Mouse (Mus musculus) CH12.LX (cell line): ENCODE measurements at regions not wholly inside any gene's neighbourhood (a gene's known extent, or its start where the extent isn't known, plus 50 kb on each side); places are given as distances from the start of the nearest gene placed in this dataset.
A peak's percentile ranks its signal among the peaks of the same experiment; 100 is the strongest.

Experiments used
- DNase-seq: peaks from one replicate; pipeline ENCODE4 v3.0.0-alpha.2; 2013; ENCODE audit errors: extremely low read depth
- H3K27ac ChIP-seq: 2 replicates; pipeline ENCODE4 v1.5.1; 2012; ENCODE audit warnings: low read depth, mild to moderate bottlenecking, control low read depth, moderate library complexity; ENCODE audit not compliant: insufficient read depth
- H3K27me3 ChIP-seq: replicated peaks from 2 replicates; pipeline ENCODE3; 2012; ENCODE audit warnings: inconsistent platforms
- H3K36me3 ChIP-seq, 2 experiments: replicated peaks in 1 of 2; 2 replicates each; pipeline versions ENCODE3 to v1.6.1; 2012; ENCODE audit warnings: inconsistent platforms in 1 of 2, low read length in 1 of 2, mild to moderate bottlenecking in 1 of 2, mixed read lengths in 1 of 2, moderate library complexity in 1 of 2; ENCODE audit not compliant: control insufficient read depth in 1 of 2, insufficient read depth in 1 of 2
- H3K4me1 ChIP-seq, 2 experiments: 2 replicates each; pipeline ENCODE4 v1.6.1; 2012; ENCODE audit warnings: inconsistent platforms in 1 of 2, moderate library complexity in 1 of 2; ENCODE audit not compliant: insufficient read depth in 2 of 2, control insufficient read depth in 1 of 2
- H3K4me2 ChIP-seq: 2 replicates; pipeline ENCODE4 v1.6.1; 2012; ENCODE audit warnings: low read depth, mild to moderate bottlenecking, control low read depth; ENCODE audit not compliant: poor library complexity, insufficient read depth, severe bottlenecking
- H3K4me3 ChIP-seq, 3 experiments: fragments of 150-350 bp in 1 of 3; sonication (generic) in 1 of 3; replicated peaks in 1 of 3; 2 replicates each; pipeline versions ENCODE3 to v1.5.1; 2011 to 2012; ENCODE audit warnings: low read depth in 2 of 3, low read length in 2 of 3, mild to moderate bottlenecking in 2 of 3, moderate library complexity in 2 of 3, control low read depth in 1 of 3, improper control_type of control experiment in 1 of 3, inconsistent platforms in 1 of 3, mixed read lengths in 1 of 3; ENCODE audit not compliant: poor library complexity in 1 of 3
- H3K79me2 ChIP-seq: replicated peaks from 2 replicates; pipeline ENCODE4 v1.6.1; 2012; ENCODE audit warnings: mild to moderate bottlenecking, moderate library complexity; ENCODE audit not compliant: control insufficient read depth, poor library complexity, insufficient read depth, severe bottlenecking; ENCODE audit errors: extremely low read depth
- H3K9ac ChIP-seq: 2 replicates; pipeline ENCODE4 v1.6.1; 2012; ENCODE audit warnings: low read depth, mild to moderate bottlenecking, control low read depth, moderate library complexity; ENCODE audit not compliant: insufficient read depth
- H3K9me3 ChIP-seq: replicated peaks from 2 replicates; pipeline ENCODE3; 2012; ENCODE audit warnings: low read length, inconsistent platforms, mixed read lengths
- BHLHE40 ChIP-seq: IDR thresholded peaks from 2 replicates; pipeline ENCODE4 v1.6.1; 2011; ENCODE audit warnings: mild to moderate bottlenecking, low read depth, low read length, improper control_type of control experiment
- CHD1 ChIP-seq: IDR thresholded peaks from 2 replicates; pipeline ENCODE4 v1.6.1; 2012; ENCODE audit warnings: low read depth, low read length, improper control_type of control experiment, inconsistent platforms
- CTCF ChIP-seq, 2 experiments: IDR thresholded peaks in 1 of 2; conservative IDR thresholded peaks in 1 of 2; 2 replicates each; pipeline ENCODE4 v1.5.1; 2011 to 2012; ENCODE audit warnings: low read depth in 2 of 2, low read length in 2 of 2, improper control_type of control experiment in 1 of 2, inconsistent platforms in 1 of 2, mild to moderate bottlenecking in 1 of 2, moderate library complexity in 1 of 2
- ELF1 ChIP-seq: IDR thresholded peaks from 2 replicates; pipeline ENCODE4 v1.6.1; 2014; ENCODE audit warnings: low read depth, mild to moderate bottlenecking, inconsistent platforms, low read length, improper control_type of control experiment
- EP300 ChIP-seq: IDR thresholded peaks from 2 replicates; pipeline ENCODE4 v1.6.1; 2011; ENCODE audit warnings: low read length, improper control_type of control experiment
- GABPA ChIP-seq: IDR thresholded peaks from 2 replicates; pipeline ENCODE4 v1.6.1; 2012; ENCODE audit warnings: low read depth, low read length, improper control_type of control experiment, inconsistent platforms; ENCODE audit not compliant: insufficient replicate concordance
- MAFK ChIP-seq: IDR thresholded peaks from 2 replicates; pipeline ENCODE4 v1.6.1; 2011; ENCODE audit warnings: low read length, improper control_type of control experiment; ENCODE audit not compliant: insufficient replicate concordance
- MAX ChIP-seq: IDR thresholded peaks from 2 replicates; pipeline ENCODE4 v1.6.1; 2011; ENCODE audit warnings: low read length, improper control_type of control experiment
- MAZ ChIP-seq: IDR thresholded peaks from 2 replicates; pipeline ENCODE4 v1.6.1; 2012; ENCODE audit warnings: low read depth, mild to moderate bottlenecking, inconsistent platforms, low read length, improper control_type of control experiment, moderate library complexity
- MYC ChIP-seq: IDR thresholded peaks from 2 replicates; pipeline ENCODE4 v1.6.1; 2011; ENCODE audit warnings: low read depth, mild to moderate bottlenecking, improper control_type of control experiment, low read length
- NRF1 ChIP-seq: IDR thresholded peaks from 2 replicates; pipeline ENCODE4 v1.6.1; 2014; ENCODE audit warnings: low read depth, mild to moderate bottlenecking, inconsistent platforms, low read length, improper control_type of control experiment, moderate library complexity
- PAX5 ChIP-seq: IDR thresholded peaks from 2 replicates; pipeline ENCODE4 v1.6.1; 2012; ENCODE audit warnings: low read length, inconsistent platforms, mixed read lengths
- POLR2A ChIP-seq: IDR thresholded peaks from 2 replicates; pipeline ENCODE4 v1.6.1; 2011; ENCODE audit warnings: low read depth, mild to moderate bottlenecking, improper control_type of control experiment, low read length
- POLR2AphosphoS2 ChIP-seq: IDR thresholded peaks from 2 replicates; pipeline ENCODE4 v1.6.1; 2011; ENCODE audit warnings: low read depth, low read length, improper control_type of control experiment
- RAD21 ChIP-seq: IDR thresholded peaks from 2 replicates; pipeline ENCODE4 v1.6.1; 2011; ENCODE audit warnings: low read depth, mild to moderate bottlenecking, low read length, improper control_type of control experiment, moderate library complexity
- RCOR1 ChIP-seq: conservative IDR thresholded peaks from 2 replicates; pipeline ENCODE4 v1.6.1; 2012; ENCODE audit warnings: low read depth, mild to moderate bottlenecking, inconsistent platforms, low read length, improper control_type of control experiment
- SIN3A ChIP-seq: IDR thresholded peaks from 2 replicates; pipeline ENCODE4 v1.6.1; 2012; ENCODE audit warnings: low read length, improper control_type of control experiment, inconsistent platforms
- SMC3 ChIP-seq: IDR thresholded peaks from 2 replicates; pipeline ENCODE4 v1.6.1; 2011; ENCODE audit warnings: low read depth, low read length, improper control_type of control experiment
- TBP ChIP-seq: conservative IDR thresholded peaks from 2 replicates; pipeline ENCODE4 v1.6.1; 2011; ENCODE audit warnings: low read depth, low read length, improper control_type of control experiment
- USF1 ChIP-seq: IDR thresholded peaks from 2 replicates; pipeline ENCODE4 v1.6.1; 2014; ENCODE audit warnings: low read depth, mild to moderate bottlenecking, inconsistent platforms, low read length, improper control_type of control experiment
- ZKSCAN1 ChIP-seq: IDR thresholded peaks from 2 replicates; pipeline ENCODE4 v1.6.1; 2012; ENCODE audit warnings: low read depth, inconsistent platforms, low read length, improper control_type of control experiment, borderline replicate concordance
- ZMIZ1 ChIP-seq: IDR thresholded peaks from 2 replicates; pipeline ENCODE4 v1.6.1; 2012; ENCODE audit warnings: low read depth, mild to moderate bottlenecking, inconsistent platforms, low read length, improper control_type of control experiment
- ZNF384 ChIP-seq: IDR thresholded peaks from 2 replicates; pipeline ENCODE4 v1.6.1; 2012; ENCODE audit warnings: low read depth, low read length, improper control_type of control experiment, inconsistent platforms
- dilution Hi-C: fragments of 300-500 bp; cut with MboI; formaldehyde crosslinking; loops from 2 replicates; pipeline ENCODE4 v1.14.3; 2020; ENCODE audit warnings: low sequenced_read_pairs; ENCODE audit not compliant: extremely low pct_unique_long_range_greater_than_20kb, extremely low pct_ligation_motif_present
- in situ Hi-C: fragments of 300-500 bp; cut with MboI; formaldehyde crosslinking; loops from 3 replicates; pipeline ENCODE4 v1.14.3; 2019; ENCODE audit warnings: low sequenced_read_pairs, low pct_ligation_motif_present, low pct_unique_long_range_greater_than_20kb, mixed read lengths

- H3K9me3 ChIP-seq = no peaks in the 10 kb centered on the region
Measured at GRCm38 (mm10) chr11:20890479-20890878, 59.6 kb upstream of the Lgalsl start.

GRCm38 (mm10) chr11:20891711-20892110 lies 60.9 kb upstream of the Lgalsl start:
- in situ Hi-C loops = no loop called here
- Histone ChIP-seq H3K9me3 (no peaks in the 10 kb centered on the region), H3K4me2 (no peak overlapping the region), H3K79me2 (no peaks in the 10 kb centered on the region), H3K4me1 (peaks cover 5 to 11% of the 10 kb centered on the region in 2 experiments), H3K9ac (no peak overlapping the region), H3K27ac (no peak overlapping the region), H3K36me3 (no peaks in the 10 kb centered on the region), H3K4me3 (no peak overlapping the region), H3K27me3 (no peaks in the 10 kb centered on the region)
- TF ChIP-seq ZKSCAN1 = no peak
- TF ChIP-seq RAD21 = no peak
- no peak for TF ChIP-seq MYC
- TF ChIP-seq MAX = no peak
- TF ChIP-seq ELF1 = no peak
- no peak for TF ChIP-seq GABPA
- TF ChIP-seq SMC3 = no peak
- no peak for TF ChIP-seq CHD1
- TF ChIP-seq POLR2A = no peak
- TF ChIP-seq TBP = no peak
- TF ChIP-seq RCOR1 = no peak
- TF ChIP-seq USF1 = no peak
- TF ChIP-seq NRF1 = no peak
- no peak for TF ChIP-seq POLR2AphosphoS2
- no peak for TF ChIP-seq ZNF384
- TF ChIP-seq MAZ = no peak
- TF ChIP-seq MAFK = no peak
- TF ChIP-seq BHLHE40 = no peak
- no peak for DNase-seq
- dilution Hi-C loops = no loop called here

More at GRCm38 (mm10) chr11:20890479-20890878, 59.6 kb upstream of the Lgalsl start:
- H3K36me3 ChIP-seq = no peaks in the 10 kb centered on the region
- in situ Hi-C loops (no loop called here), dilution Hi-C loops (no loop called here)
- no peak overlapping the region for H3K4me3 ChIP-seq
- H3K9ac ChIP-seq = no peak overlapping the region
- no peak overlapping the region for H3K27ac ChIP-seq
- H3K79me2 ChIP-seq = no peaks in the 10 kb centered on the region
- H3K27me3 ChIP-seq = peaks cover under 1% of the 10 kb centered on the region
- TF ChIP-seq PAX5 (no peak), SMC3 (peak; percentile 23; the same call in 1 of the 2 replicates), SIN3A (no peak), RAD21 (no peak; the same call in none of the 2 replicates), ZMIZ1 (no peak), CHD1 (no peak), CTCF (conservative IDR thresholded peaks at IDR 0.05 in 1 of 2, IDR thresholded peaks at IDR 0.05 in 1 of 2; ENCODE audit: low read depth in 2 of 2, low read length in 2 of 2) (peak in 1 of 2 experiments; percentile 23; a peak in 2 of 4 replicates), EP300 (no peak)
- H3K4me1 ChIP-seq = no peaks in the 10 kb centered on the region
- no peak overlapping the region for H3K4me2 ChIP-seq
- DNase-seq = no peak
